Mouse (Mus musculus) heart, postnatal 0 days (tissue): Measurements from ENCODE around the gene Rangrf. TPM values are rescaled to one million over a fixed set of nuclear protein-coding genes. Genes with fewer than 3 reads are reported as not detected.

ENCODE experiments used
- ATAC-seq: fragments of 200-750 bp; cut with Nextera tagmentation; 2 replicates; pipeline ENCODE4 v1.8.0; 2017; ENCODE audit warnings: low read depth, moderate number of reproducible peaks, moderate library complexity; ENCODE audit not compliant: insufficient read depth
- DNase-seq: peaks from one replicate; pipeline ENCODE4 v3.0.0-alpha.2; 2016; ENCODE audit warnings: low spot score
- H3K27ac ChIP-seq: fragments of 300-500 bp; sonication (generic); 2 replicates; pipeline ENCODE4 v1.5.1; 2014; ENCODE audit warnings: low read depth, mild to moderate bottlenecking
- H3K27me3 ChIP-seq: fragments of 300-500 bp; sonication (generic); 2 replicates; pipeline ENCODE4 v1.6.1; 2014; ENCODE audit warnings: low read length, mixed read lengths; ENCODE audit not compliant: control insufficient read depth, insufficient read depth
- H3K36me3 ChIP-seq: fragments of 300-500 bp; sonication (generic); replicated peaks from 2 replicates; pipeline ENCODE4 v1.6.1; 2014; ENCODE audit warnings: low read length, mixed read lengths; ENCODE audit not compliant: control insufficient read depth, insufficient read depth
- H3K4me1 ChIP-seq: fragments of 300-500 bp; sonication (generic); 2 replicates; pipeline ENCODE4 v1.6.1; 2014; ENCODE audit warnings: antibody characterized with exemption; ENCODE audit not compliant: control insufficient read depth, insufficient read depth
- H3K4me2 ChIP-seq: fragments of 300-500 bp; sonication (generic); 2 replicates; pipeline ENCODE4 v1.6.1; 2014; ENCODE audit warnings: low read depth, mild to moderate bottlenecking, low read length, moderate library complexity
- H3K4me3 ChIP-seq: fragments of 300-500 bp; sonication (generic); 2 replicates; pipeline ENCODE4 v1.5.1; 2014; ENCODE audit warnings: low read depth, low read length
- H3K9ac ChIP-seq: fragments of 300-500 bp; sonication (generic); replicated peaks from 2 replicates; pipeline ENCODE4 v1.6.1; 2014; ENCODE audit warnings: low read depth, low read length, mixed read lengths
- H3K9me3 ChIP-seq: fragments of 300-500 bp; sonication (generic); replicated peaks from 2 replicates; pipeline ENCODE4 v1.6.1; 2016; ENCODE audit warnings: low read length; ENCODE audit not compliant: control insufficient read depth
- CTCF ChIP-seq: IDR thresholded peaks from 2 replicates; pipeline ENCODE4 v1.5.1; 2016; ENCODE audit warnings: antibody characterized with exemption, control low read depth, low read depth
- EP300 ChIP-seq: IDR thresholded peaks from 2 replicates; pipeline ENCODE4 v1.6.1; 2016; ENCODE audit warnings: antibody characterized with exemption, low read depth
- WGBS: fragments of 180-500 bp; shearing (Covaris S2); extraction: QIAGEN DNeasy Blood & Tissue Kit; methylation state at CpG from one replicate; pipeline ENCODE4 v1.1.7; 2014; 5-methylcytosine and 5-hydroxymethylcytosine counted together
- microRNA-seq: library from miRNA; unstranded; fragments of <30 nt; microRNA quantifications from one replicate; pipeline ENCODE4, GENCODE M21; 2016
- polyA plus RNA-seq: library from polyadenylated mRNA; unstranded; fragments of >200 nt; fragmentation: Nextera tagmentation; extraction: Ambion mirVana; gene quantifications from 2 replicates; pipeline ENCODE4 v1.2.1, GENCODE M21; 2015
- total RNA-seq: library from RNA; depleted of rRNA; stranded (reverse); fragments of >200 nt; gene quantifications from 2 replicates; pipeline ENCODE4 v1.2.3, GENCODE M21; 2014; ENCODE audit warnings: low replicate concordance; rRNA removed

The Rangrf gene
- total and polyA plus RNA-seq, 2 experiments from 2014 or later = 78.0 to 101 TPM

DNA sequence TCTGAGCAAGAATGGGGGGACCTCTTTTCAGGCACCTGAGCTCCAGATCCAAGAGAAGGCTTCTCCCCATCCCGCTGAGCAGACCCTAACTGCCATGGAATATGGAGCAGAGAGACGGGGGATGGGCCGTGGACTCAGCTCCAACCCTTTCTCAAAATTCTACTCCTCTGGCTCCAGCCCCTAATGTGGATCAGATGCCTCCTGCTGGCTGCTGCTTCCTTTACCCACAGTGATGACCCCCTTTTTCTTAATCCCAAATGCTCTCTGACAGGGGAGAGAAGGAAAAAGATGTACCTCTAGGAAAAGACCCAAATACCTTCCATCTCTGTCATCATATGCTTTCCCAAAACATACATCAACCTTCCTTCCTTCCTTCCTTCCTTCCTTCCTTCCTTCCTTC is 48.0 kb downstream of the Rangrf start, which contains the start of gene Odf4:
Odf4 (minus strand) TSS at position 101 of the 400 bp plus-strand sequence.
- no peak within 1 kb of the TSS for H3K4me2 ChIP-seq
- no peak for DNase-seq
- no peaks in the 10 kb centered on the region for H3K27me3 ChIP-seq
- ATAC-seq = no peak
- H3K9ac ChIP-seq = no peak within 1 kb of the TSS
- 78% methylated on average over 3 of the region's 3 CpGs for whole genome bisulfite sequencing
- no peak within 1 kb of the TSS for H3K27ac ChIP-seq
- no peaks in the 10 kb centered on the region for H3K4me1 ChIP-seq
- no peak for TF ChIP-seq CTCF
- TF ChIP-seq EP300 = no peak
- H3K4me3 ChIP-seq = no peak within 1 kb of the TSS
- H3K9me3 ChIP-seq = no peaks in the 10 kb centered on the region
- H3K36me3 ChIP-seq = no peaks in the 10 kb centered on the region

- H3K4me1 ChIP-seq = no peaks in the 10 kb centered on the region
- H3K36me3 ChIP-seq = no peaks in the 10 kb centered on the region
- ATAC-seq (no peak), DNase-seq (no peak)
- no peaks in the 10 kb centered on the region for H3K27me3 ChIP-seq
- H3K4me3 ChIP-seq = no peak overlapping the region
- H3K4me2 ChIP-seq = no peak overlapping the region
- H3K9ac ChIP-seq = no peak overlapping the region
- WGBS = 83% methylated on average over 2 of the region's 2 CpGs
- no peak overlapping the region for H3K27ac ChIP-seq
- TF ChIP-seq CTCF = no peak
- TF ChIP-seq EP300 = no peak
- H3K9me3 ChIP-seq = no peaks in the 10 kb centered on the region
Measured at GRCm38 (mm10) chr11:68924749-68925148, 50.2 kb downstream of the Rangrf start.

- no peaks in the 10 kb centered on the region for H3K36me3 ChIP-seq
- no peak overlapping the region for H3K9ac ChIP-seq
- DNase-seq (no peak), ATAC-seq (no peak)
- H3K27me3 ChIP-seq = no peaks in the 10 kb centered on the region
- no peak overlapping the region for H3K4me2 ChIP-seq
- H3K27ac ChIP-seq = no peak overlapping the region
- no peaks in the 10 kb centered on the region for H3K9me3 ChIP-seq
- no peak overlapping the region for H3K4me3 ChIP-seq
- no peaks in the 10 kb centered on the region for H3K4me1 ChIP-seq
- no peak for TF ChIP-seq EP300
- TF ChIP-seq CTCF = no peak
- 60% methylated on average over 3 of the region's 3 CpGs for WGBS
Measured at GRCm38 (mm10) chr11:68923191-68923590, 51.8 kb downstream of the Rangrf start.

Small RNAs within 50 kb of the gene (microRNA-seq; reads per million reads assigned to microRNA genes)
- gene Mir3062 = 2.5 reads per million, percentile 9 among the genes with 10 or more reads in this experiment

Other genes starting within 250 kb of the Rangrf start
- 70.9 and 130 TPM in 2 replicates for gene Ndel1, start 103.3 kb downstream of the Rangrf start, total RNA-seq
- gene Ndel1, start 103.3 kb downstream of the Rangrf start, polyA plus RNA-seq = 60.7 and 62.3 TPM in 2 replicates
- gene Rnf222, start 86.6 kb downstream of the Rangrf start, total RNA-seq = not detected in 2 replicates
- 0.14 and 0.15 TPM in 2 replicates for gene Rnf222, start 86.6 kb downstream of the Rangrf start, polyA plus RNA-seq
- gene Rpl26, start 73.6 kb downstream of the Rangrf start, total RNA-seq = 1,343 and 1,533 TPM in 2 replicates
- gene Rpl26, start 73.6 kb downstream of the Rangrf start, polyA plus RNA-seq = 529 and 545 TPM in 2 replicates
- not detected in 2 replicates for gene Odf4, start 48.1 kb downstream of the Rangrf start, total RNA-seq
- gene Odf4, start 48.1 kb downstream of the Rangrf start, polyA plus RNA-seq = not detected in 2 replicates
- gene Arhgef15, start 17.7 kb downstream of the Rangrf start, total RNA-seq = 12.6 and 19.8 TPM in 2 replicates
- gene Arhgef15, start 17.7 kb downstream of the Rangrf start, polyA plus RNA-seq = 10.0 and 11.6 TPM in 2 replicates
- 0.70 and 3.6 TPM in 2 replicates for gene Slc25a35, start 7.1 kb downstream of the Rangrf start, total RNA-seq
- 1.9 and 2.0 TPM in 2 replicates for gene Slc25a35, start 7.1 kb downstream of the Rangrf start, polyA plus RNA-seq
- 10.1 and 12.3 TPM in 2 replicates for gene Pfas, start 33.3 kb upstream of the Rangrf start, total RNA-seq
- gene Pfas, start 33.3 kb upstream of the Rangrf start, polyA plus RNA-seq = 8.3 and 8.7 TPM in 2 replicates
- 40.0 and 46.0 TPM in 2 replicates for gene Ctc1, start 40.7 kb upstream of the Rangrf start, total RNA-seq
- gene Ctc1, start 40.7 kb upstream of the Rangrf start, polyA plus RNA-seq = 18.6 TPM in 2 replicates
- 21.4 and 54.6 TPM in 2 replicates for gene Aurkb, start 70.5 kb upstream of the Rangrf start, total RNA-seq
- gene Aurkb, start 70.5 kb upstream of the Rangrf start, polyA plus RNA-seq = 19.5 and 19.9 TPM in 2 replicates
- 21.3 and 24.1 TPM in 2 replicates for gene Borcs6, start 84.5 kb upstream of the Rangrf start, total RNA-seq
- 12.1 and 13.0 TPM in 2 replicates for gene Borcs6, start 84.5 kb upstream of the Rangrf start, polyA plus RNA-seq
- 10.9 and 25.5 TPM in 2 replicates for gene Tmem107, start 95.6 kb upstream of the Rangrf start, total RNA-seq
- gene Tmem107, start 95.6 kb upstream of the Rangrf start, polyA plus RNA-seq = 18.3 and 24.3 TPM in 2 replicates
- 25.2 and 27.9 TPM in 2 replicates for gene Vamp2, start 113.3 kb upstream of the Rangrf start, total RNA-seq
- gene Vamp2, start 113.3 kb upstream of the Rangrf start, polyA plus RNA-seq = 59.2 and 62.1 TPM in 2 replicates
- gene Per1, start 120.0 kb upstream of the Rangrf start, total RNA-seq = 76.8 and 93.5 TPM in 2 replicates
- gene Per1, start 120.0 kb upstream of the Rangrf start, polyA plus RNA-seq = 8.1 and 9.7 TPM in 2 replicates
- not detected in 2 replicates for gene Hes7, start 145.2 kb upstream of the Rangrf start, total RNA-seq
- 0.26 and 0.29 TPM in 2 replicates for gene Hes7, start 145.2 kb upstream of the Rangrf start, polyA plus RNA-seq
- 0.66 TPM in 1 of 2 replicates, not detected in the other for gene 9130213A22Rik, start 147.4 kb upstream of the Rangrf start, total RNA-seq
- gene 9130213A22Rik, start 147.4 kb upstream of the Rangrf start, polyA plus RNA-seq = 0.30 and 0.49 TPM in 2 replicates
- 0.58 TPM in 1 of 2 replicates, not detected in the other for gene Aloxe3, start 150.7 kb upstream of the Rangrf start, total RNA-seq
- gene Aloxe3, start 150.7 kb upstream of the Rangrf start, polyA plus RNA-seq = 0.08 TPM in 1 of 2 replicates, not detected in the other
- gene Alox12b, start 181.8 kb upstream of the Rangrf start, total RNA-seq = not detected in 2 replicates
- gene Alox12b, start 181.8 kb upstream of the Rangrf start, polyA plus RNA-seq = not detected in 2 replicates
- gene Alox8, start 222.7 kb upstream of the Rangrf start, total RNA-seq = 3.0 and 3.7 TPM in 2 replicates
- gene Alox8, start 222.7 kb upstream of the Rangrf start, polyA plus RNA-seq = 0.86 and 2.5 TPM in 2 replicates